Mouse (Mus musculus) stomach, embryonic 15.5 days (tissue): Measurements from ENCODE around the gene Tm7sf3. TPM values are rescaled to one million over a fixed set of nuclear protein-coding genes. Genes with fewer than 3 reads are reported as not detected.
A peak's percentile ranks its signal among the peaks of the same experiment; 100 is the strongest.

Experiments
- ATAC-seq: fragments of 200-750 bp; cut with Nextera tagmentation; 2 replicates; pipeline ENCODE4 v1.8.0; 2017; ENCODE audit warnings: low read depth, moderate number of reproducible peaks, moderate TSS enrichment; ENCODE audit not compliant: insufficient read depth, low FRiP score
- H3K27ac ChIP-seq: fragments of 300-500 bp; sonication (generic); 2 replicates; pipeline ENCODE4 v1.5.1; 2015; ENCODE audit warnings: mild to moderate bottlenecking, inconsistent platforms
- H3K27me3 ChIP-seq: fragments of 300-500 bp; sonication (generic); replicated peaks from 2 replicates; pipeline ENCODE4 v1.6.1; 2015; ENCODE audit warnings: inconsistent platforms
- H3K36me3 ChIP-seq: fragments of 300-500 bp; sonication (generic); 2 replicates; pipeline ENCODE4 v1.6.1; 2015; ENCODE audit warnings: inconsistent platforms
- H3K4me1 ChIP-seq: fragments of 300-500 bp; sonication (generic); 2 replicates; pipeline ENCODE4 v1.6.1; 2015; ENCODE audit warnings: inconsistent platforms
- H3K4me2 ChIP-seq: fragments of 300-500 bp; sonication (generic); 2 replicates; pipeline ENCODE4 v1.6.1; 2015; ENCODE audit warnings: mild to moderate bottlenecking, inconsistent platforms
- H3K4me3 ChIP-seq: fragments of 300-500 bp; sonication (generic); replicated peaks from 2 replicates; pipeline ENCODE4 v1.5.1; 2015; ENCODE audit warnings: inconsistent platforms
- H3K9ac ChIP-seq: fragments of 300-500 bp; sonication (generic); 2 replicates; pipeline ENCODE4 v1.6.1; 2015; ENCODE audit warnings: inconsistent platforms
- H3K9me3 ChIP-seq: fragments of 300-500 bp; sonication (generic); 2 replicates; pipeline ENCODE4 v1.6.1; 2016; ENCODE audit warnings: inconsistent platforms
- WGBS: fragments of 180-500 bp; shearing (Covaris S2); methylation state at CpG from one replicate; pipeline ENCODE4 v1.1.7; 2015; 5-methylcytosine and 5-hydroxymethylcytosine counted together
- polyA plus RNA-seq: library from polyadenylated mRNA; unstranded; fragments of >200 nt; fragmentation: Nextera tagmentation; extraction: Ambion mirVana; gene quantifications from 2 replicates; pipeline ENCODE4 v1.2.1, GENCODE M21; 2015

The Tm7sf3 gene
- polyA plus RNA-seq, 1 experiment from 2014 or later: 36.1 TPM

DNA sequence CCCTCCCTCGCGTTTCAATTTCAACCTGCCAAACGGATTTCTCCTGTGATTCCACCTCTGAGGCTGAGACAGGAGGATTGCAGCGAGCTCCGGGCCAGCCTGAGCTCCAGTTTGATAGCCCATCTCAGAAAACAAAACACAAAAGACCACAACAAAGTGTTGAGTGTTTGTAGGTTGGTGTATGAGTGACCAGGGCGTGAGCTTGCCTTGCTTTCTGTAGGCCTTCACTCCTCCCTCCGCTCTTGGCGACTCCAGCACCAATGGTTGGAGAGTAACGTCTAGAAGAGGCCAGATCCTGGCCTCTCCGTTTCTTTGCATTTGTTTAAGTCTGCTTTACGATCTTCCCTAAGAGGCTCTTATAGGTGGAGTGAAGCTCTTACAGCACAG lies 553 bp upstream of the Tm7sf3 start:
- Histone ChIP-seq H3K27ac (peak overlapping the region; percentile 96), H3K4me3 (peak overlapping the region; percentile 90), H3K4me2 (peak overlapping the region; percentile 70), H3K9me3 (no peaks in the 10 kb centered on the region), H3K9ac (peak overlapping the region; percentile 92), H3K4me1 (peaks cover 6% of the 10 kb centered on the region; the same call in 1 of the 2 replicates), H3K36me3 (no peaks in the 10 kb centered on the region), H3K27me3 (no peaks in the 10 kb centered on the region)
- WGBS: 30% methylated on average over 11 of the region's 11 CpGs
- no peak for ATAC-seq

DNA sequence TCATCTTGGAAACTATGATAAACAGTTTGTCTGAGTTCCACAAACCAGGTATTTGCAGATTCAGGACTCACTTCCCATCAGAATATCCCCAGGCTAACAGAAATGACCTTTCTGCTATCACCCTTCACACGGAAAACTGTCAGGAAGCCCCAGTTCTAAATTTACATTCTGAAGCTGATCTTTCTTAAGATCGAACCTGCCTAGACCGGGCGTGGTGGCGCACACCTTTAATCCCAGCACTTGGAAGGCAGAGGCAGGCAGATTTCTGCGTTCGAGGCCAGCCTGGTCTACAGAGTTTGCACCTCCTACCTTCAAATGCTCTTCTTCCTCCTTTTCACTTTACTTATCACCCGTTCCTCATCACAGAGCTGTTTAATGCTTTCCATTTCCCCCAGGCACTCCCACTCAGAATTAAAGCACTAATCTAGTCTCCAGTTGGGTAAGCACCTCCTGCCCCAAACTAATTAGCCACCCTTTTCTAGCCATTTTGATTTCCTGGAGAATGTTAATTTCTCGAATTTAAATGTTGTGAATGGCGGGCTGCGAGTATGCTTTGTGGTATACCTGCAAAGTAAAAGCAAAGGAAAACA lies 908 bp downstream of the Tm7sf3 start:
- H3K27me3 ChIP-seq: no peaks in the 10 kb centered on the region
- H3K4me1 ChIP-seq: peaks cover 6% of the 10 kb centered on the region; the same call in 1 of the 2 replicates
- H3K4me3 ChIP-seq: peak overlapping the region; percentile 90
- H3K4me2 ChIP-seq: peak overlapping the region; percentile 70
- 0 out of 2 replicates have a peak overlapping the region, but pooled peaks have one; percentile 42 for H3K9ac ChIP-seq
- no peaks in the 10 kb centered on the region for H3K36me3 ChIP-seq
- H3K9me3 ChIP-seq: no peaks in the 10 kb centered on the region
- 64% methylated on average over 11 of the region's 11 CpGs for WGBS
- no peak for ATAC-seq
- no peak overlapping the region for H3K27ac ChIP-seq

GRCm38 (mm10) chr6:146640991-146641390 lies 1.6 kb downstream of the Tm7sf3 start:
- WGBS: 79% methylated on average over 6 of the region's 6 CpGs
- no peak overlapping the region for H3K27ac ChIP-seq
- no peaks in the 10 kb centered on the region for H3K27me3 ChIP-seq
- H3K4me2 ChIP-seq: no peak overlapping the region
- ATAC-seq: no peak
- H3K9me3 ChIP-seq: no peaks in the 10 kb centered on the region
- H3K4me1 ChIP-seq: peaks cover 6% of the 10 kb centered on the region; the same call in 1 of the 2 replicates
- H3K9ac ChIP-seq: no peak overlapping the region
- H3K36me3 ChIP-seq: no peaks in the 10 kb centered on the region
- no peak overlapping the region for H3K4me3 ChIP-seq

GRCm38 (mm10) chr6:146640068-146640965 lies 2.3 kb downstream of the Tm7sf3 start:
- Histone ChIP-seq H3K4me1 (peaks cover 6% of the 10 kb centered on the region; the same call in 1 of the 2 replicates), H3K4me3 (no peak overlapping the region), H3K36me3 (no peaks in the 10 kb centered on the region), H3K27ac (no peak overlapping the region), H3K9me3 (no peaks in the 10 kb centered on the region), H3K27me3 (no peaks in the 10 kb centered on the region), H3K9ac (no peak overlapping the region), H3K4me2 (no peak overlapping the region)
- 81% methylated on average over 7 of the region's 7 CpGs for WGBS
- no peak for ATAC-seq

DNA sequence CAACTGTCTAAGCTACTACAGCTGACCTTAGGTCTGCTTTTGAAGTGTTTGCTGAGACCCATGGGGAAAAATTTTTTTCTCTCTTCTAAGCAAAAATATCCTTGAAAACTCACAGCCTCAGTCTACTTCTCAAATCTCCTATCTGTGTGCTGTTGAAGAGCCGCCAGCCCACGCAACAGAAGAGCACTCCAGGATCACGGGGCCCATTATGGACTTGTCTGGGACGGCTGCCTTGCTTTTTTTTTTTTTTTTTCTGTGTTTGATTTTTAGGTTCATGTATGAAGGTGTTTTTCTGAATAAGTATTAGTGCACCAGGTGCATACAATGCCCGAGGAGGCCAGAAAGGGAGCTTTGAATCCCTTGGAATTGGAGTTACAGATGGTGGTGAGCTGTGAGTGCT lies 6.1 kb downstream of the Tm7sf3 start:
- Histone ChIP-seq H3K36me3 (no peaks in the 10 kb centered on the region), H3K4me2 (no peak overlapping the region), H3K27ac (no peak overlapping the region), H3K27me3 (no peaks in the 10 kb centered on the region), H3K9ac (no peak overlapping the region), H3K9me3 (no peaks in the 10 kb centered on the region), H3K4me3 (no peak overlapping the region), H3K4me1 (peaks cover 7% of the 10 kb centered on the region)
- WGBS: 88% methylated on average over 5 of the region's 5 CpGs
- no peak for ATAC-seq

GRCm38 (mm10) chr6:146634759-146635606 lies 7.6 kb downstream of the Tm7sf3 start:
- H3K27me3 ChIP-seq: no peaks in the 10 kb centered on the region
- no peak for ATAC-seq
- no peak overlapping the region for H3K4me2 ChIP-seq
- no peaks in the 10 kb centered on the region for H3K9me3 ChIP-seq
- H3K36me3 ChIP-seq: no peaks in the 10 kb centered on the region
- WGBS: 58% methylated on average over 4 of the region's 4 CpGs
- no peak overlapping the region for H3K9ac ChIP-seq
- H3K27ac ChIP-seq: no peak overlapping the region
- H3K4me1 ChIP-seq: peaks cover 7% of the 10 kb centered on the region
- H3K4me3 ChIP-seq: peak overlapping the region; percentile 81

DNA sequence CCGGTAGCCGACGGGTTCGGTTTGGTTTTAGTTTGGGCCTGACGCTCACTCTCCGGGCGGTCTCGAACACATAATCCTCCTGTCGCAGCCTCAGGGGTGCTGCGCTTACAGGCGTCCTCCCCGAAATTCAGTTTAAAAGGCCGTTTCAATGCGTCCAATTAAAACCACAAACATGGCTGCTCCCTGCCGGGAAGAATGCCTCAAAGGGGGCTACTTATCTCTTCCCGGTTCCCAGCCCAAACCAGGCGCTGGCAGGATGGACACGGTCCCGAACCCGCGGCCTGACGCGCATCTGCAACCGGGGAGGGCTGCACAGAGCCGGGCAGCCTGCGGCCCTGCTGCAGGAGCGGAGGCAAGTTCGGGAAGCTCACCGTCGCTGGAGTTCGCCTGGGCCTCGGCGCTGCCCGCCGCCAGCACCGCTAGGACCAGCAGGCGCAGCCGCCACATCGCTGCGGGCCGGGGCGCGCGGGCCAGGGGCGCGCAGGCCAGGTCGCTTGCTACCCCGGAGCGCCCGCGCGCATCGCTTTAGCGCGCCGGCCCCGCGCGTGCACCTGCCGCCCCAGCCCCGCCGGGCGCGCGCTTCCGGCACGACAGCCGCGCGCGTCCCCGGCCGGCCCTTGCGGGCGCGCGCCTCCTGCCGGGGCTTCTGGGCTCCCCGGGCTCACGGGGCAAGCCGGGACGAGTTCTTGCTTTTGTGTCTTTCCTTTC lies 8.5 kb downstream of the Tm7sf3 start:
- under 1% methylated on average over 73 of the region's 82 CpGs for WGBS
- H3K27ac ChIP-seq: peak overlapping the region; percentile 73; the same call in 1 of the 2 replicates
- peak; percentile 94 for ATAC-seq
- H3K4me1 ChIP-seq: peaks cover 7% of the 10 kb centered on the region
- no peaks in the 10 kb centered on the region for H3K27me3 ChIP-seq
- peak overlapping the region; percentile 65 for H3K9ac ChIP-seq
- peak overlapping the region; percentile 81 for H3K4me2 ChIP-seq
- H3K36me3 ChIP-seq: no peaks in the 10 kb centered on the region
- peak overlapping the region; percentile 81 for H3K4me3 ChIP-seq
- no peaks in the 10 kb centered on the region for H3K9me3 ChIP-seq

DNA sequence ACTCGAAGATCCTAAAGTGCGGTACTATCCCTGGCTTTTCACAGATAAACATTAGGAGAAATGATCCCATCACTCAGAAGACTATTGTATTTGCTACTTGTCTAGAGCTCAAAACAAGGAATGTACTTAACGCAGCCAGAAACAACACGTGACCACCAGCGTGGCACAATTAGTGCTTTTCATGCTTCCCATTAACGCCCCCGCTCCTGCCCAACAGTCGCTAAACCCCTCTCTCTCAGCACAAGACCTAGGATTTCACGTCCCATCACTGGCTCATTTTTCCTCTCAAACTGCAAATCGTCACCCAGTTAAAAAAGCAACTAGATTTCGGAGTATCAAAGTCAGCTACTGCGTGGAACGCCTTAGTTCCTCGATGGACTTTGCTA lies 9.0 kb downstream of the Tm7sf3 start:
- no peaks in the 10 kb centered on the region for H3K27me3 ChIP-seq
- H3K9me3 ChIP-seq: no peaks in the 10 kb centered on the region
- H3K9ac ChIP-seq: peak overlapping the region; percentile 65; the same call in 1 of the 2 replicates
- WGBS: 14% methylated on average over 14 of the region's 14 CpGs
- H3K27ac ChIP-seq: peak overlapping the region; percentile 73; the same call in 1 of the 2 replicates
- peak overlapping the region; percentile 81 for H3K4me3 ChIP-seq
- H3K36me3 ChIP-seq: no peaks in the 10 kb centered on the region
- peak overlapping the region; percentile 81 for H3K4me2 ChIP-seq
- no peak for ATAC-seq
- peaks cover 7% of the 10 kb centered on the region for H3K4me1 ChIP-seq

- Histone ChIP-seq H3K4me2 (peak overlapping the region; percentile 81), H3K9ac (no peak overlapping the region), H3K4me1 (peaks cover 7% of the 10 kb centered on the region), H3K27me3 (no peaks in the 10 kb centered on the region), H3K36me3 (no peaks in the 10 kb centered on the region), H3K4me3 (peak overlapping the region; percentile 81; the same call in 1 of the 2 replicates), H3K9me3 (no peaks in the 10 kb centered on the region), H3K27ac (no peak overlapping the region)
- WGBS: 54% methylated on average over 8 of the region's 8 CpGs
- ATAC-seq: no peak
Observed at GRCm38 (mm10) chr6:146633097-146633496, 9.5 kb downstream of the Tm7sf3 start.

DNA sequence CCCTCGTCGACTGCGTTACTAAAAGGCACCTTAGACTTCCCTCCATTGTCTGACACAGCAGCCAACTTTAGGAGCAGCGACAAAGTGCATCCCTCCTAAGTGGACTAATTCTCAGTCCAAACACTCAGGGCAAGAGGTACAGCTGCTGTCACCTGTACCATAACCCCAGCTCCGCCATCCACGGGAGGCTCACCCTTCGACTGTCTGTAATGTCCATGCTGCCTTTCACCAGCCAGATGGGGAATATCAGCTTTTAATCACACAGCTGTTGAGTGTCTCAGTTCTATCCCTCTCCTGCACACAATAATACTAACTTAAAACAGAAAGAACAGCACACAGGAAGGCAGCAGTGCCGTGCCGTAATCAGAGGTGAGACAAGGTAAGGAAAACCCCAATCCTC lies 10.2 kb downstream of the Tm7sf3 start:
- no peak for ATAC-seq
- Histone ChIP-seq H3K36me3 (no peaks in the 10 kb centered on the region), H3K4me2 (peak overlapping the region; percentile 81; the same call in 1 of the 2 replicates), H3K4me1 (peaks cover 7% of the 10 kb centered on the region), H3K27ac (no peak overlapping the region), H3K4me3 (no peak overlapping the region), H3K9me3 (no peaks in the 10 kb centered on the region), H3K9ac (no peak overlapping the region), H3K27me3 (no peaks in the 10 kb centered on the region)
- WGBS: 61% methylated on average over 9 of the region's 9 CpGs

- ATAC-seq: no peak
- H3K9me3 ChIP-seq: no peaks in the 10 kb centered on the region
- no peak overlapping the region for H3K27ac ChIP-seq
- 66% methylated on average over 8 of the region's 8 CpGs for WGBS
- peaks cover 7% of the 10 kb centered on the region for H3K4me1 ChIP-seq
- no peak overlapping the region for H3K4me2 ChIP-seq
- no peak overlapping the region for H3K9ac ChIP-seq
- no peaks in the 10 kb centered on the region for H3K27me3 ChIP-seq
- H3K4me3 ChIP-seq: no peak overlapping the region
- H3K36me3 ChIP-seq: no peaks in the 10 kb centered on the region
Observed at GRCm38 (mm10) chr6:146631847-146632246, 10.8 kb downstream of the Tm7sf3 start.
